Mouse (Mus musculus) intestine, embryonic 14.5 days (tissue): ENCODE results near the gene Zfp113. TPM values are rescaled to one million over a fixed set of nuclear protein-coding genes. Genes with fewer than 3 reads are reported as not detected.
A peak's percentile ranks its signal among the peaks of the same experiment; 100 is the strongest.

Source experiments
- microRNA counts: library from miRNA; unstranded; fragments of <30 nt; microRNA quantifications from one replicate; lab custom pipeline; 2016
- microRNA-seq: library from miRNA; unstranded; fragments of <30 nt; microRNA quantifications from one replicate; pipeline ENCODE4, GENCODE M21; 2016
- polyA plus RNA-seq: library from polyadenylated mRNA; unstranded; fragments of >200 nt; fragmentation: Nextera tagmentation; extraction: Ambion mirVana; gene quantifications from 2 replicates; pipeline ENCODE4 v1.2.1, GENCODE M21; 2014

Zfp113 gene
- polyA plus RNA-seq, 1 experiment from 2014 or later = 14.5 TPM

MicroRNAs within 50 kb of the gene (microRNA counts, 519-probe panel; counts per million panel counts)
- microRNA mmu-miR-106b (lab: Ali Mortazavi, UCI) (4,918 counts per million, percentile 84 among the panel's probes with 10 or more counts), microRNA mmu-miR-25 (lab: Ali Mortazavi, UCI) (5,943 counts per million, percentile 95 among the panel's probes with 10 or more counts), microRNA mmu-miR-93 (lab: Ali Mortazavi, UCI) (4,720 counts per million, percentile 78 among the panel's probes with 10 or more counts)

Small RNA genes within 50 kb of the gene (microRNA-seq; reads per million reads assigned to microRNA genes)
- 9,587 reads per million, percentile 95 among the genes with 10 or more reads in this experiment for gene Mir106b
- gene Mir25 = 1,272 reads per million, percentile 80 among the genes with 10 or more reads in this experiment
- 11,030 reads per million, percentile 95 among the genes with 10 or more reads in this experiment for gene Mir93

Other genes starting within 250 kb of the Zfp113 start
- gene Cyp3a13, start 234.1 kb downstream of the Zfp113 start, polyA plus RNA-seq = 13.2 and 13.6 TPM in 2 replicates
- gene Gjc3, start 192.6 kb downstream of the Zfp113 start, polyA plus RNA-seq = 0.19 and 0.38 TPM in 2 replicates
- gene Azgp1, start 174.2 kb downstream of the Zfp113 start, polyA plus RNA-seq = not detected in 2 replicates
- gene Smok3a, start 134.5 kb downstream of the Zfp113 start, polyA plus RNA-seq = not detected in 2 replicates
- gene Smok3b, start 134.3 kb downstream of the Zfp113 start, polyA plus RNA-seq = not detected in 2 replicates
- not detected in 2 replicates for gene Smok3c, start 102.5 kb downstream of the Zfp113 start, polyA plus RNA-seq
- 24.5 and 26.3 TPM in 2 replicates for gene Zkscan1, start 70.7 kb downstream of the Zfp113 start, polyA plus RNA-seq
- 53.6 and 66.2 TPM in 2 replicates for gene Zscan21, start 38.8 kb downstream of the Zfp113 start, polyA plus RNA-seq
- 250 and 257 TPM in 2 replicates for gene Cops6, start 5.3 kb upstream of the Zfp113 start, polyA plus RNA-seq
- 19.1 and 21.7 TPM in 2 replicates for gene Ap4m1, start 16.3 kb upstream of the Zfp113 start, polyA plus RNA-seq
- gene Mcm7, start 16.7 kb upstream of the Zfp113 start, polyA plus RNA-seq = 182 and 207 TPM in 2 replicates
- gene Taf6, start 31.7 kb upstream of the Zfp113 start, polyA plus RNA-seq = 82.6 and 90.3 TPM in 2 replicates
- gene Cnpy4, start 31.7 kb upstream of the Zfp113 start, polyA plus RNA-seq = 44.4 and 49.0 TPM in 2 replicates
- gene Mblac1, start 38.6 kb upstream of the Zfp113 start, polyA plus RNA-seq = 8.4 and 9.7 TPM in 2 replicates
- 0.04 TPM in 1 of 2 replicates, not detected in the other for gene Nxpe5, start 70.2 kb upstream of the Zfp113 start, polyA plus RNA-seq
- gene Lamtor4, start 99.7 kb upstream of the Zfp113 start, polyA plus RNA-seq = 68.5 and 71.4 TPM in 2 replicates
- 4.4 and 7.5 TPM in 2 replicates for gene BC037034, start 108.3 kb upstream of the Zfp113 start, polyA plus RNA-seq
- 1.5 and 1.8 TPM in 2 replicates for gene Gal3st4, start 117.1 kb upstream of the Zfp113 start, polyA plus RNA-seq
- 0.12 and 0.17 TPM in 2 replicates for gene Gm43720, start 124.2 kb upstream of the Zfp113 start, polyA plus RNA-seq
- gene Gpc2, start 124.3 kb upstream of the Zfp113 start, polyA plus RNA-seq = 3.4 and 4.9 TPM in 2 replicates
- gene Stag3, start 124.5 kb upstream of the Zfp113 start, polyA plus RNA-seq = 3.0 and 4.6 TPM in 2 replicates
- 0.16 and 0.55 TPM in 2 replicates for gene Pvrig, start 186.2 kb upstream of the Zfp113 start, polyA plus RNA-seq